8 mouse cellular contexts compared by ENCODE assay signal in the genomic region with DNA sequence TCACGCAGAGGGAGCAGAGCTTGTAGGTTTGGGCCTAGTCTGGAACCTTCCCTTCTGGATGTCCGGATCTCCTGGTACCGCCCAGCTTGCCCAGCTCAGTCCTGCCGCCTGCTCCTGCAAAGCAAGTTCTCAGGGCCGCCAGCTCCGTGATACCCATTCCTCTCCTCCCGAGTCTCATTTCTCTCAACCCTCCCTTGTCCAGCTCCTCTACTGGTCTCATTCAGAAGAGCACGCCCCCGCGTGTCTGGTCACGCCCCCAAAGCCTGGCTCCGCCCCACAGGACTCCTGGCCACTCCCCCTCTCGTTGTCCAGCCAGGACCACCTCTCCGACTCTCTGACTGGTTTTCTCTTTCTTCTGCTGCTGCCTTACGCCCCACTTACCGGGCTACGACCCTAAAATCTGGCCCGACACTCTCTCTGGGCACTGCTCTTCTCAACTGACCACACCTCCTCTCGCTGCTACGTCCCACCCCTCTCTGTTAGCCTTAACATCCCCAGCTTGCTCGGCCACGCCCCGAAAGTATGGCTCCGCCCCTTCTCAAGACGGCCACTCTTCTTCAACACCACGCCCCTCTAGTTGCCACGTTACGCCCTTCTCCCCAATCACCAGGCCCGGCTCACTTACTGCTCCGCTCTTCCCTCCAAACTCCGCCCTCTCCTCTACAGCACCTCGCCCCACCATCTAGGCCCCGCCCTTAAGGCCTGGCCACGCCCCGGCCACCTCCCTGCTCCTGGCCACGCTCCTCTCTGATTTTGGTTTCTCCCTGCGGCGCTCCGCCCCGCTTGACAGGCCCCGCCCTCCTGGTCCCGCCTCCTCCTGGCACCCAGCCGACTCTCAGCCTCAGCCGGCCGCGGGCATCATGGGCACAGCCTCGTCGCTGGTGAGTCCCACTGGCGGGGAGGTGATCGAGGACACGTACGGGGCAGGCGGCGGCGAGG. TPM values are rescaled to one million over a fixed set of nuclear protein-coding genes. Genes with fewer than 3 reads are reported as not detected.
DNase-seq lines count a peak whose midpoint lies in the region; ATAC-seq and TF ChIP-seq lines count a peak whose summit lies in the region.

A gene (plus strand): TSS at position 624 of the 939 bp plus-strand sequence.

- H3K36me3 ChIP-seq in embryonic facial prominence, embryonic 13.5 days: peaks cover 15% of the 10 kb centered on the region
- H3K36me3 ChIP-seq in kidney, adult 2 months (ENCODE audit: control insufficient read depth, insufficient read depth, low read length): no peaks in the 10 kb centered on the region
- peaks cover 14% of the 10 kb centered on the region for H3K36me3 ChIP-seq in limb, embryonic 12.5 days
- no peaks in the 10 kb centered on the region for H3K36me3 ChIP-seq in midbrain, embryonic 15.5 days (replicated peaks)
- H3K36me3 ChIP-seq in spleen, adult 2 months (ENCODE audit: control insufficient read depth, insufficient read depth, low read length): no peaks in the 10 kb centered on the region

- H3K27ac ChIP-seq in embryonic facial prominence, embryonic 13.5 days: peak within 1 kb of the TSS; percentile 93
- H3K27ac ChIP-seq in kidney, adult 2 months (ENCODE audit: insufficient read depth, low read depth, low read length): peak within 1 kb of the TSS; percentile 88
- peak within 1 kb of the TSS; percentile 88 for H3K27ac ChIP-seq in limb, embryonic 12.5 days
- peak within 1 kb of the TSS; percentile 91 for H3K27ac ChIP-seq in midbrain, embryonic 15.5 days
- peak within 1 kb of the TSS; percentile 65 for H3K27ac ChIP-seq in spleen, adult 2 months (ENCODE audit: insufficient read depth, low read length)

- peak; percentile 98 for ATAC-seq in embryonic facial prominence, embryonic 13.5 days (ENCODE audit: insufficient number of reproducible peaks, insufficient read depth, low FRiP score, low TSS enrichment, low read depth)
- ATAC-seq in limb, embryonic 12.5 days (ENCODE audit: insufficient number of reproducible peaks, insufficient read depth, low FRiP score, low TSS enrichment, low read depth): peak; percentile 98
- ATAC-seq in midbrain, embryonic 15.5 days (replicated peaks): peak; percentile 98

- peak; percentile 100 for DNase-seq in 3134 (ENCODE audit: extremely low read depth, insufficient read length, low spot score)
- peak; percentile 100 for DNase-seq in adrenal gland, postnatal 36 days
- peak; percentile 99 to 100 for DNase-seq in heart, adult 18-20 months
- DNase-seq in kidney, adult 2 months: peak; percentile 100
- peak; percentile 99 for DNase-seq in spleen, adult 2 months (ENCODE audit: low read depth in 1 of 2, low spot score in 2 of 2)

- TF ChIP-seq POLR2A in kidney, adult 2 months (IDR thresholded peaks at IDR 0.05; ENCODE audit: low read depth, low read length): no peak
- TF ChIP-seq POLR2A in spleen, adult 2 months (IDR thresholded peaks at IDR 0.05; ENCODE audit: low read depth, low read length): 0 out of 2 replicates have a peak, but pooled peaks have one; percentile 6

- peak within 1 kb of the TSS; percentile 72 for H3K4me3 ChIP-seq in embryonic facial prominence, embryonic 13.5 days
- H3K4me3 ChIP-seq in kidney, adult 2 months (ENCODE audit: insufficient read depth, low read depth, low read length): peak within 1 kb of the TSS; percentile 72
- peak within 1 kb of the TSS; percentile 67 for H3K4me3 ChIP-seq in limb, embryonic 12.5 days (replicated peaks)
- H3K4me3 ChIP-seq in midbrain, embryonic 15.5 days: peak within 1 kb of the TSS; percentile 75
- H3K4me3 ChIP-seq in spleen, adult 2 months (ENCODE audit: extremely low read depth, insufficient read depth, insufficient read length): peak within 1 kb of the TSS; percentile 69

- no peak for TF ChIP-seq CTCF in kidney, adult 2 months (conservative IDR thresholded peaks at IDR 0.05; ENCODE audit: insufficient read depth, insufficient read length, low read depth, low read length)
- no peak for TF ChIP-seq CTCF in spleen, adult 2 months (IDR thresholded peaks at IDR 0.05; ENCODE audit: extremely low read depth, insufficient read depth, insufficient read length, insufficient replicate concordance)

- peak within 1 kb of the TSS; percentile 79 for H3K9ac ChIP-seq in embryonic facial prominence, embryonic 13.5 days
- H3K9ac ChIP-seq in limb, embryonic 12.5 days (replicated peaks): peak within 1 kb of the TSS; percentile 61
- peak within 1 kb of the TSS; percentile 68 for H3K9ac ChIP-seq in midbrain, embryonic 15.5 days

- H3K4me1 ChIP-seq in embryonic facial prominence, embryonic 13.5 days: peaks cover 10% of the 10 kb centered on the region
- peaks cover 7% of the 10 kb centered on the region; the same call in 1 of the 2 replicates for H3K4me1 ChIP-seq in kidney, adult 2 months (ENCODE audit: control insufficient read depth, insufficient read depth, low read length)
- peaks cover 12% of the 10 kb centered on the region for H3K4me1 ChIP-seq in limb, embryonic 12.5 days (replicated peaks)
- peaks cover 19% of the 10 kb centered on the region for H3K4me1 ChIP-seq in midbrain, embryonic 15.5 days
- H3K4me1 ChIP-seq in spleen, adult 2 months (ENCODE audit: control insufficient read depth, insufficient read depth, insufficient read length): peaks cover 4% of the 10 kb centered on the region

- no peaks in the 10 kb centered on the region; the same call in 1 of the 2 replicates for H3K27me3 ChIP-seq in embryonic facial prominence, embryonic 13.5 days
- H3K27me3 ChIP-seq in kidney, adult 2 months (replicated peaks; ENCODE audit: control insufficient read depth, insufficient read depth, low read length): no peaks in the 10 kb centered on the region
- H3K27me3 ChIP-seq in limb, embryonic 12.5 days: peaks cover 9% of the 10 kb centered on the region; the same call in 1 of the 2 replicates
- no peaks in the 10 kb centered on the region; the same call in 1 of the 2 replicates for H3K27me3 ChIP-seq in midbrain, embryonic 15.5 days (replicated peaks)
- H3K27me3 ChIP-seq in spleen, adult 2 months (ENCODE audit: control insufficient read depth, insufficient read depth, low read length): no peaks in the 10 kb centered on the region

- under 1% methylated on average over 54 of the region's 55 CpGs for WGBS in embryonic facial prominence, embryonic 13.5 days
- 1% methylated on average over 55 of the region's 55 CpGs for WGBS in kidney, adult 2 months
- WGBS in limb, embryonic 12.5 days: under 1% methylated on average over 55 of the region's 55 CpGs
- WGBS in midbrain, embryonic 15.5 days: under 1% methylated on average over 55 of the region's 55 CpGs
- under 1% methylated on average over 55 of the region's 55 CpGs for WGBS in spleen, adult 2 months

- H3K4me2 ChIP-seq in embryonic facial prominence, embryonic 13.5 days: peak within 1 kb of the TSS; percentile 64
- peak within 1 kb of the TSS; percentile 59 for H3K4me2 ChIP-seq in limb, embryonic 12.5 days
- H3K4me2 ChIP-seq in midbrain, embryonic 15.5 days: peak within 1 kb of the TSS; percentile 81

- no peaks in the 10 kb centered on the region for H3K9me3 ChIP-seq in embryonic facial prominence, embryonic 13.5 days
- no peaks in the 10 kb centered on the region for H3K9me3 ChIP-seq in limb, embryonic 12.5 days
- no peaks in the 10 kb centered on the region for H3K9me3 ChIP-seq in midbrain, embryonic 15.5 days

RNA-seq across cellular contexts. Expression of the gene that starts here (rescaled TPM):
- 1 to 10 TPM; 2.3 to 3.3 TPM for total RNA-seq in adrenal gland, postnatal 36 days (2021)
- 9.1 and 9.3 TPM in 2 replicates for polyA plus RNA-seq in embryonic facial prominence, embryonic 13.5 days (2015; fragmentation: Nextera tagmentation; extraction: Ambion mirVana)
- total RNA-seq in heart, adult 18-20 months (2021): 1 to 10 TPM; 1.9 to 2.0 TPM
- 8.4 and 17.3 TPM in 2 replicates for polyA plus RNA-seq in kidney, adult 2 months (2012; rRNA removed)
- polyA plus RNA-seq in limb, embryonic 12.5 days (2016; fragmentation: Nextera tagmentation; extraction: Ambion mirVana): 8.4 and 8.6 TPM in 2 replicates
- 3.3 TPM in 2 replicates for polyA plus RNA-seq in midbrain, embryonic 15.5 days (2015; fragmentation: Nextera tagmentation; extraction: Ambion mirVana)
- polyA plus RNA-seq in spleen, adult 2 months (2012; rRNA removed): 2.4 and 4.1 TPM in 2 replicates

Comparison
In these comparisons a context has a peak if more than half of its experiments do, and no peak if none do; other contexts are left out.
1. Peak in every context shown above with its lines: DNase-seq, ATAC-seq, H3K4me3 ChIP-seq and H3K27ac ChIP-seq.